Mouse (Mus musculus) megakaryocyte, adult 5-6 weeks (primary cell): Measurements from ENCODE around the gene Dync1i2. TPM values are rescaled to one million over a fixed set of nuclear protein-coding genes. Genes with fewer than 3 reads are reported as not detected.

Source experiments
- total RNA-seq, 2 experiments: library from RNA; stranded (forward) in 1 of 2; stranded (reverse) in 1 of 2; fragments of 153-499, 151-499 nt in 1 of 2; fragments of 221-1000, 200-1000 nt in 1 of 2; gene quantifications; 2 replicates each; pipeline versions ENCODE4 v1.2.3 to v1.2.4; 2015 to 2017

Dync1i2 gene
- total RNA-seq, 2 experiments from 2014 or later: 126 to 139 TPM

Other genes starting within 250 kb of the Dync1i2 start
- gene Dcaf17, start 156.4 kb upstream of the Dync1i2 start, total RNA-seq (2015): 8.2 and 11.0 TPM in 2 replicates
- gene Dcaf17, start 156.4 kb upstream of the Dync1i2 start, total RNA-seq (2017): 6.5 and 10.2 TPM in 2 replicates
- gene Mettl8, start 156.1 kb upstream of the Dync1i2 start, total RNA-seq (2015): 8.2 and 13.2 TPM in 2 replicates
- 6.4 and 8.4 TPM in 2 replicates for gene Mettl8, start 156.1 kb upstream of the Dync1i2 start, total RNA-seq (2017)
- not detected in 2 replicates for gene Cybrd1, start 93.8 kb upstream of the Dync1i2 start, total RNA-seq (2015)
- gene Cybrd1, start 93.8 kb upstream of the Dync1i2 start, total RNA-seq (2017): 0.04 TPM in 1 of 2 replicates, not detected in the other
- 39.7 and 45.8 TPM in 2 replicates for gene Slc25a12, start 156.0 kb downstream of the Dync1i2 start, total RNA-seq (2015)
- 36.8 and 44.4 TPM in 2 replicates for gene Slc25a12, start 156.0 kb downstream of the Dync1i2 start, total RNA-seq (2017)
- gene Hat1, start 177.3 kb downstream of the Dync1i2 start, total RNA-seq (2015): 115 and 152 TPM in 2 replicates
- gene Hat1, start 177.3 kb downstream of the Dync1i2 start, total RNA-seq (2017): 130 and 135 TPM in 2 replicates
- gene Metap1d, start 241.6 kb downstream of the Dync1i2 start, total RNA-seq (2015): 18.1 and 23.0 TPM in 2 replicates
- 12.0 and 14.0 TPM in 2 replicates for gene Metap1d, start 241.6 kb downstream of the Dync1i2 start, total RNA-seq (2017)